Mouse (Mus musculus): ENCODE measurements at regions not wholly inside any gene's neighbourhood (a gene's known extent, or its start where the extent isn't known, plus 50 kb on each side); places are given as distances from the start of the nearest gene placed in this dataset.

DNA sequence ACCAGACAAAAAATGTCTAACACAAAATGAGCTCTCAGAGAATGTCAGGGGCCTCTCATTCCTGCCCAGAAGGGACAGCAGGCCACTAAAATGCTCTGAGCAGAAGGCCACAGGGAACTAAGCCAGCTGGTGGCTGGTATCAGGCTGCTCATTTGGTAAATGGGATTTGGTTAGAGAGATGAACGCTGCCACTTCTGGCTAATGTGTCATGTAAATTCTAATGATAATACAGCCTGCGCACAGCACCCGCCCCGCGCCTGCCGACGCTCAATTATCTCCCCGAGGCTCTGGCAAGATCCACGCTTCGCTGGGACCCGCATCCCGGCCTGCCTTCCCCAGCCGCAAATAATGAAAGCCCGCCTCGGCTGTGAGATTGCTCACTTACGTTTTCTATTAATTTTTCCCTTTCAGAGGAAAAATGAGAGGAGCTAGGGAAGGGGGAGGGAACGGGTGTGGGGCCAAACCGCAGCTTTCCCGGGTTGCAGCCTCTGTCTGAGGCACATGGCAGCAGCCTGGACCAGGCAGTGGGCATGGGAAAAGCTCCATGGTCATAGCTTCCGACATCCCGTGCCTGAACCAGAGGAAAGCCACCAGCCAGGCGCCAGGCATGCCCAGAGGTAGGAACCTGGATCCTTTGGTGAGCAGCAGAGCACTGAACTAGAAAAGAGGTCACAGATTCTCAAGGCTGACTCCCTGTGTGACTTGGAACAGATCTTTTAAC, 92.2 kb upstream of the Csf3r start:
- peak; percentile 21 for DNase-seq (ENCODE audit: low read depth, low spot score)

DNA sequence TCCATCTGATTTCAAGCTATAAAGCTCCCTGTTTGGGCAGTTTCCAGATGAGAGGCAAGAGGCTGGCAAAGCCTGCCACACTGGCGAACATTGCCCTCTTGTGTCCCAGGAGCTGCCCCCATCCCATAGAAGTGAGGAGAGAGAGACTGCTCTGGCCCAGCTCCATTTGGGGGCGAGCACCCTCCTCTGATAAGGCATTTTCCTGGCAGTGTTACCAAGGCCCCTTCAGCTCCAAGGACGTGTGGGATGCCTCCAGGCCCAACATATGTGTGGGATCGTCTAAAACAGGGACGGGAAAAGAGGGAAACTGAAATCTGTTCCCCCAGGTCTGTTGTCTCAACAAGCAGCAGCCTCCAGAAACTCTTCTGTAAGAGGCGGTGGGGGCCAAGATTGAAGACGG, 88.0 kb upstream of the Csf3r start:
- DNase-seq (ENCODE audit: low read depth, low spot score) = peak; percentile 74

DNA sequence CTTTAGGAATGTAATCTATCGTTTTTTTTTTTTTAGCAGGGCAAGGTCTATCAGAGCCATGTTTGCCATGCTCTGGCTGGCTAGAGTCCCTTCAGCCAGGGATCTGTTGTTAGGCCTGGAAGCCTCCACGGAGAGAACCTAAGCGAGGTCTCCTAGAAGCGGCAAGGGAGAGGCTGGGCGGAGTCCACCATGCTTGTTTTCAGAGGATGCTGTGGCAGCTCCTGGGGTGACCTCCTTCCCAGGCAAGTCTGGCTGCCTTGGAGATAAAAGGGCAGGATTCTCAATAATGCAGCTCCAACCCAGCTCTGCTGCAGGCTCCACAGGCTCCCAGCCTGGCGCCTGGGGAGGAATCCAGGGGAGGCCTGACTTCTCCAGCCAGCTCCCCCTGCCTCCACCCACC, 86.2 kb upstream of the Csf3r start:
- DNase-seq (ENCODE audit: low read depth, low spot score) = no peak

DNA sequence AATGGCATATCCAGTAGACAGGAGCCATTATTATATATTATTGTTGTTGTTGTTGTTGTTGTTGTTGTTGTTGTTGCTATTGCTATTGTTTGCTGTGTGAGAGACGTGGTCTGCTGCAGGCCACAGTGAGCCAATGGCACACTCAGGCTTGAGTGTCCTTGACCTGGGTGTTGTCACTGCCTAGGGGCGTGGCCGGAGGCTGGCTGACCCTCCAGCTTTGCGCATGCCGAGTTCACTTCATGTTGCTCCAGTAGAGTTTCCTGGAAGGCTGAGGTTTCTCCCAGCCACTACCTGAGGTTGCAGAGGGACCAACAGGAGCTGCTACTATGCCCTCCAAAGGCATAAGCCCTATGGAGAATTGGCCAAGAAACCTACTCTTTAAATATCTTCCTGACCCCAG, 83.1 kb upstream of the Csf3r start:
- no peak for DNase-seq (ENCODE audit: low read depth, low spot score)

DNA sequence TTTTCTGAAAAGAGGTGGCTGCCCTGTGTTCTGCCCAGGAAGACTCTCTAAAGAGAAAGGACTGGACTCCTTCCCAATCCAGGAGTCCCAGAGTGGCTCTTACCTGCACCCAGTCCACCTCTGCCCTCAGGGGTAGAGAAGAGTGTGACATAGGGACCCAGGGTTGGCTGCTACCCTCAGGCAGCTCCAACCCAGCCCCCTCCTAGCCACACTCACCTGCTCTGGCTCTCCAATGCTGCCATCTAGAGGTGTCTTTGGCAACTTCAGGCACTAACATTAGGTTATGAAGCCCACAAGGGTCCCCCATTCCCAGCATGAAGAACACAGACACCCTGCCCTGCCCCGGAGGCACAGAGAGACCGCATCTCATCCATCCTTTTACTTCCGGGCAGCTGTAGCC, 82.4 kb upstream of the Csf3r start:
- peak; percentile 63 for DNase-seq (ENCODE audit: low read depth, low spot score)

DNA sequence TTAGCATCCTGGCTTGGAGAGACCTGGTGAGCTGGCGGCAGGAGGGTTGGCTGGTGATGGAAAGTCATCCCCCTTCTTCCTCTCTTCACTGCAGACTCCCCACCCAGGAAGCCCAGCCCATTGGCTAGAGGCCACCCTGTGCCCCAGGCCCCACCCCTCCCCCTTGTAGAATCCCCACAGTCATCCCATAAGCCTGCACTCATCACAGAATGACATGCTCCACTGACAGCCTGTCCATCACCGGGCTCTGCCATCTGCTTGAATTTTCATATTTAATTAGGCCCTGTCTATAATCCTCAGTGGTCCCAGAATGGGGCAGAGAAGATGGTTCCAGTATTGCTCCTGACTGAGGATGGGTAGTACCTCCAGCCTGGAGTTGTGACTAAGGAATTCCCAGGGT, 79.3 kb upstream of the Csf3r start:
- no peak for DNase-seq (ENCODE audit: low read depth, low spot score)

DNA sequence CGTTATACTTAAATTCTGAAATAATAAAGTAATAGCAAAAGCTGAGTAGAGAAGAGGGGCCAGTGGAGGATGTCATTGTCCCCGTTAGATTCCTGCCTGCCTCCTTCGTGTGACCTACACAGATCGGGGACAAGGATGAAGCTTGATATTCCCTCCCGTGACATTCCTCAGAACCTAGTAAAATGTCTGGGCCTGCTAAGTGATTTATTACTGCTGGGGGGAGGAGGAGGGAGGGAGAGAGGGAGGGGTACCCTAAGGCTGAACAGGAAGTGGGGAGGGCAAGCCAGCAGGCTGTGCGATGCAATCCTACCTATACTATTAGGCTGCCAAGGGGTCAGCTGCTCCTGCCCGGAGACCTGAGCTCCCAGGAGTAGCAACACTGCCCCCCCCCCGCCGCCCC, 64.9 kb upstream of the Csf3r start:
- DNase-seq (ENCODE audit: low read depth, low spot score) = no peak

DNA sequence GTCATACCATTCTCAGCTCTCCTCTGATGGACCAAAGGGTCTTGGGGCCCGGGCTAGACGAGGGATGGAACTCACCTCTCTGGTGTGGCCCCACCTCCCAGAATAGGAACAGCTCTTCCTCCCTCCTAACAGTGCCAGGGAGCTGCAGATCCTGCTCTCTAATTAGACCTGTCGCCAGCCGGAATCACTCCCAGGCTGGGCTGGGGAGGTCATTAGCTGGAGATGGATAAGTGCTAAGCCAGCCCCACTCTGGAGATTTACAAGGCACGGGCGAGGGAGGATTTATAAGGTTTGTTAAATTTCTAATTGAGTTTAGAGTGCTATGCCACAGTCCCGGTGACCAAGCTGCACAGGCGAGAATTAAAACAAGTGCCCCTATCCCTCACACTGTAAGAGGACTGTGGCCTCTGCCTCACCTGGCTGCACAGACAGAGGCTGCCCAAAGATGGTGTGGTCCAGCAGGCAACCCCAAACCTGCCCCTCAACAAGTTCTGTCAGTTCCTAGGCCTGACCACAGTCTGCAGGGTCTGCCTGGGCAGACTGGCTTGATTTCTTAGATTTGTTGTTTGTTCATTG, 63.6 kb upstream of the Csf3r start:
- no peak for DNase-seq (ENCODE audit: low read depth, low spot score)

DNA sequence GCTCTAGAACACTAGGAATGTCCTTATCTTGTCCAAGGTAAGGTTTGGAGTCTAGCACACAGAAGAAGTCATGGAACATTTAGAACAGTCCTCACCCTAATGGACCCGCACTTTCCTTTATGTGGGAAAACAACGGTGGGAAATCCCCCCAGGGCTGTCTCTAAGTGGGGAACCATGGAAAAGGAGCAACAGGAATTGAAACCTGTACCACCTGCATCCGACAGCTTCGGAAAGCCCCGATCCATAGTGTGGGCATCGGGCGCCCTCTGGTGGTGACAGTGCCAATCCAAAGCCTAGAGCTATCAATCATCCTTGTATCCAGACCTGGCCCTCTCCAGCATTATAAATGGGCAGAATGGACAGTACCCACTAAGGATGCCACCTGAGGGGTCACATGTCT, 61.7 kb upstream of the Csf3r start:
- peak; percentile 63 for DNase-seq (ENCODE audit: low read depth, low spot score)

All from brain, adult 2 months (tissue).